Mouse (Mus musculus) myocyte (in vitro differentiated cells): ENCODE results near the gene Abcb6.

Source experiments
- CEBPB ChIP-seq: IDR thresholded peaks from 2 replicates; pipeline ENCODE4 v1.6.1; 2011; ENCODE audit warnings: mild to moderate bottlenecking, moderate library complexity; ENCODE audit not compliant: poor library complexity, insufficient read depth, severe bottlenecking
- E2F4 ChIP-seq: IDR thresholded peaks from one replicate; pipeline ENCODE4 v1.6.1; 2011; ENCODE audit warnings: mild to moderate bottlenecking, control low read depth, moderate library complexity; ENCODE audit not compliant: insufficient read depth
- MAX ChIP-seq: IDR thresholded peaks from one replicate; pipeline ENCODE4 v1.6.1; 2011; ENCODE audit warnings: low read depth, mild to moderate bottlenecking, control low read depth
- MYOD1 ChIP-seq, 3 experiments: IDR thresholded peaks; one replicate each; pipeline ENCODE4 v1.6.1; 2011; ENCODE audit warnings: control low read depth in 2 of 3, low read depth in 2 of 3, mild to moderate bottlenecking in 2 of 3, moderate library complexity in 1 of 3; ENCODE audit not compliant: insufficient read length in 2 of 3, control insufficient read depth in 1 of 3
- MYOG ChIP-seq, 3 experiments: IDR thresholded peaks; one replicate each; pipeline ENCODE4 v1.6.1; 2011; ENCODE audit warnings: control low read depth in 2 of 3, low read depth in 2 of 3, mild to moderate bottlenecking in 2 of 3; ENCODE audit not compliant: insufficient read length in 2 of 3, control insufficient read depth in 1 of 3, insufficient read depth in 1 of 3
- POLR2A ChIP-seq: IDR thresholded peaks from one replicate; pipeline ENCODE4 v1.6.1; 2011; ENCODE audit warnings: low read depth, mild to moderate bottlenecking, control low read depth, moderate library complexity; ENCODE audit not compliant: insufficient read length
- POLR2AphosphoS2 ChIP-seq: IDR thresholded peaks from one replicate; pipeline ENCODE4 v1.6.1; 2011; ENCODE audit warnings: low read depth, control low read depth; ENCODE audit not compliant: insufficient read length
- REST ChIP-seq: IDR thresholded peaks from one replicate; pipeline ENCODE4 v1.6.1; 2011; ENCODE audit warnings: mild to moderate bottlenecking, control low read depth, moderate library complexity; ENCODE audit not compliant: insufficient read depth, insufficient read length
- SRF ChIP-seq: IDR thresholded peaks from one replicate; pipeline ENCODE4 v1.6.1; 2011; ENCODE audit warnings: low read depth; ENCODE audit not compliant: control insufficient read depth, insufficient read length
- TCF12 ChIP-seq: IDR thresholded peaks from one replicate; pipeline ENCODE4 v1.6.1; 2011; ENCODE audit warnings: mild to moderate bottlenecking, control low read depth; ENCODE audit not compliant: poor library complexity, insufficient read depth, severe bottlenecking
- TCF3 ChIP-seq: IDR thresholded peaks from one replicate; pipeline ENCODE4 v1.6.1; 2011; ENCODE audit warnings: low read depth, control low read depth; ENCODE audit not compliant: insufficient read length
- USF1 ChIP-seq: IDR thresholded peaks from one replicate; pipeline ENCODE4 v1.6.1; 2011; ENCODE audit warnings: low read depth, mild to moderate bottlenecking, control low read depth, moderate library complexity

DNA sequence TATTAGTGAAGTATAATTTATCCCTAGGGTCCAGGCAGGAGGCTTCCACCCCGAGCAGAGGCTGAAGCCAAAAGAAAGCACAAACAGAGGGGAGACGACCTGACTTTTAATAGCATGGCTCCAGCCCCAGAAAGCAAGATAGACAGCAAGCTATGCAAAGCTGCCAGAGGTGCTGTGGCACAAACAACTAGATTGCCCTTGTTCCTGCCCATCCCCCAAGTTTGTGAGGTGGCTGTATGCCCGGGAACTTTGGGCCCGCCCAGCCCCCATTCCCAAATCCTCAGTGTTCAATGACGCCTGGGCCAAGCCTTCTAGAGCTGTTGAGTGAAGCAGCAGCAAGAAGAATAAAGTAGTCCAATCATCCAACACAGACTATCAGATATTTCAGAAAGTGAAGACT is 34.7 kb upstream of the Abcb6 start:
- no peak for TF ChIP-seq MAX
- TF ChIP-seq TCF12, result no peak
- no peak for TF ChIP-seq MYOG (IDR thresholded peaks at IDR 0.05; ENCODE audit: control insufficient read depth in 1 of 3, insufficient read depth in 1 of 3, insufficient read length in 2 of 3, low read depth in 2 of 3)
- TF ChIP-seq POLR2A, result no peak
- no peak for TF ChIP-seq POLR2AphosphoS2
- TF ChIP-seq USF1, result no peak
- no peak for TF ChIP-seq MYOD1 (IDR thresholded peaks at IDR 0.05; ENCODE audit: control insufficient read depth in 1 of 3, insufficient read length in 2 of 3, low read depth in 2 of 3)
- no peak for TF ChIP-seq TCF3
- TF ChIP-seq E2F4, result no peak
- TF ChIP-seq REST, result no peak
- no peak for TF ChIP-seq SRF
- no peak for TF ChIP-seq CEBPB
